Mouse (Mus musculus): ENCODE data around the gene Nr3c2. TPM values are rescaled to one million over a fixed set of nuclear protein-coding genes. Genes with fewer than 3 reads are reported as not detected.

Nr3c2 gene
- polyA plus RNA-seq, 1 experiment from 2014 or later = 3.0 TPM

- H3K27ac ChIP-seq = no peak overlapping the region
- WGBS = 87% methylated on average over 1 of the region's 1 CpGs
- H3K9me3 ChIP-seq = no peaks in the 10 kb centered on the region
- no peaks in the 10 kb centered on the region for H3K36me3 ChIP-seq
- no peak for ATAC-seq (ENCODE audit: borderline replicate concordance, extremely low read depth, low FRiP score, low TSS enrichment)
- H3K4me3 ChIP-seq = no peak overlapping the region
- H3K4me1 ChIP-seq = peaks cover 19% of the 10 kb centered on the region
- no peak overlapping the region for H3K4me2 ChIP-seq
- no peak overlapping the region for H3K9ac ChIP-seq
- H3K27me3 ChIP-seq = no peaks in the 10 kb centered on the region
These were observed 332.0 kb downstream of the Nr3c2 start for GRCm38 (mm10) chr8:77231211-77231610.

- Histone ChIP-seq H3K9ac (no peak overlapping the region), H3K27me3 (no peaks in the 10 kb centered on the region), H3K27ac (0 out of 2 replicates have a peak overlapping the region, but pooled peaks have one; percentile 3), H3K36me3 (no peaks in the 10 kb centered on the region), H3K9me3 (no peaks in the 10 kb centered on the region), H3K4me3 (no peak overlapping the region), H3K4me1 (peaks cover 13% of the 10 kb centered on the region), H3K4me2 (no peak overlapping the region)
- 34% methylated on average over 6 of the region's 6 CpGs for WGBS
- ATAC-seq (ENCODE audit: borderline replicate concordance, extremely low read depth, low FRiP score, low TSS enrichment) = no peak
These were observed 332.6 kb downstream of the Nr3c2 start for GRCm38 (mm10) chr8:77231834-77232233.

GRCm38 (mm10) chr8:77232411-77232810, 333.2 kb downstream of the Nr3c2 start:
- 81% methylated on average over 3 of the region's 3 CpGs for WGBS
- no peak overlapping the region for H3K4me3 ChIP-seq
- H3K36me3 ChIP-seq = no peaks in the 10 kb centered on the region
- no peak overlapping the region for H3K4me2 ChIP-seq
- no peak for ATAC-seq (ENCODE audit: borderline replicate concordance, extremely low read depth, low FRiP score, low TSS enrichment)
- 0 out of 2 replicates have a peak overlapping the region, but pooled peaks have one; percentile 3 for H3K27ac ChIP-seq
- H3K27me3 ChIP-seq = no peaks in the 10 kb centered on the region
- H3K9ac ChIP-seq = no peak overlapping the region
- H3K4me1 ChIP-seq = peaks cover 7% of the 10 kb centered on the region
- no peaks in the 10 kb centered on the region for H3K9me3 ChIP-seq

GRCm38 (mm10) chr8:77236701-77237100, 337.5 kb downstream of the Nr3c2 start:
- H3K4me2 ChIP-seq = no peak overlapping the region
- H3K9ac ChIP-seq = no peak overlapping the region
- no peaks in the 10 kb centered on the region for H3K9me3 ChIP-seq
- no peaks in the 10 kb centered on the region for H3K36me3 ChIP-seq
- no peaks in the 10 kb centered on the region for H3K27me3 ChIP-seq
- WGBS = 37% methylated on average over 1 of the region's 1 CpGs
- H3K4me3 ChIP-seq = no peak overlapping the region
- no peak overlapping the region for H3K27ac ChIP-seq
- no peak for ATAC-seq (ENCODE audit: borderline replicate concordance, extremely low read depth, low FRiP score, low TSS enrichment)
- peaks cover 6% of the 10 kb centered on the region; the same call in 1 of the 2 replicates for H3K4me1 ChIP-seq

GRCm38 (mm10) chr8:77239462-77239861, 340.2 kb downstream of the Nr3c2 start:
- no peak overlapping the region for H3K9ac ChIP-seq
- H3K4me2 ChIP-seq = no peak overlapping the region
- no peak overlapping the region for H3K4me3 ChIP-seq
- no peaks in the 10 kb centered on the region for H3K27me3 ChIP-seq
- H3K27ac ChIP-seq = no peak overlapping the region
- H3K36me3 ChIP-seq = no peaks in the 10 kb centered on the region
- H3K4me1 ChIP-seq = no peaks in the 10 kb centered on the region
- no peak for ATAC-seq (ENCODE audit: borderline replicate concordance, extremely low read depth, low FRiP score, low TSS enrichment)
- no peaks in the 10 kb centered on the region for H3K9me3 ChIP-seq

GRCm38 (mm10) chr8:77241381-77241780, 342.1 kb downstream of the Nr3c2 start:
- Histone ChIP-seq H3K9me3 (no peaks in the 10 kb centered on the region), H3K27me3 (no peaks in the 10 kb centered on the region), H3K36me3 (no peaks in the 10 kb centered on the region), H3K4me1 (no peaks in the 10 kb centered on the region), H3K9ac (no peak overlapping the region), H3K4me2 (no peak overlapping the region), H3K4me3 (no peak overlapping the region), H3K27ac (no peak overlapping the region)
- no peak for ATAC-seq (ENCODE audit: borderline replicate concordance, extremely low read depth, low FRiP score, low TSS enrichment)
- WGBS = 67% methylated on average over 3 of the region's 3 CpGs

- 94% methylated on average over 3 of the region's 3 CpGs for WGBS
- Histone ChIP-seq H3K27me3 (no peaks in the 10 kb centered on the region), H3K4me1 (no peaks in the 10 kb centered on the region), H3K27ac (no peak overlapping the region), H3K36me3 (peaks cover 12% of the 10 kb centered on the region; the same call in 1 of the 2 replicates), H3K9ac (no peak overlapping the region), H3K4me2 (no peak overlapping the region), H3K4me3 (no peak overlapping the region), H3K9me3 (no peaks in the 10 kb centered on the region)
- ATAC-seq (ENCODE audit: borderline replicate concordance, extremely low read depth, low FRiP score, low TSS enrichment) = no peak
These were observed 350.9 kb downstream of the Nr3c2 start for GRCm38 (mm10) chr8:77250094-77250493.

GRCm38 (mm10) chr8:77251134-77251533, 351.9 kb downstream of the Nr3c2 start:
- H3K4me2 ChIP-seq = no peak overlapping the region
- no peaks in the 10 kb centered on the region for H3K27me3 ChIP-seq
- H3K27ac ChIP-seq = no peak overlapping the region
- no peak for ATAC-seq (ENCODE audit: borderline replicate concordance, extremely low read depth, low FRiP score, low TSS enrichment)
- no peaks in the 10 kb centered on the region for H3K9me3 ChIP-seq
- no peak overlapping the region for H3K9ac ChIP-seq
- H3K36me3 ChIP-seq = peaks cover 12% of the 10 kb centered on the region; the same call in 1 of the 2 replicates
- H3K4me3 ChIP-seq = no peak overlapping the region
- H3K4me1 ChIP-seq = no peaks in the 10 kb centered on the region
- 89% methylated on average over 5 of the region's 5 CpGs for WGBS

- no peak overlapping the region for H3K4me2 ChIP-seq
- no peak overlapping the region for H3K4me3 ChIP-seq
- no peaks in the 10 kb centered on the region for H3K9me3 ChIP-seq
- H3K27me3 ChIP-seq = no peaks in the 10 kb centered on the region
- H3K9ac ChIP-seq = no peak overlapping the region
- ATAC-seq (ENCODE audit: borderline replicate concordance, extremely low read depth, low FRiP score, low TSS enrichment) = no peak
- 87% methylated on average over 5 of the region's 5 CpGs for WGBS
- no peak overlapping the region for H3K27ac ChIP-seq
- peaks cover 17% of the 10 kb centered on the region; the same call in 1 of the 2 replicates for H3K36me3 ChIP-seq
- no peaks in the 10 kb centered on the region for H3K4me1 ChIP-seq
These were observed 355.2 kb downstream of the Nr3c2 start for GRCm38 (mm10) chr8:77254466-77254865.

GRCm38 (mm10) chr8:77256450-77257084, 357.3 kb downstream of the Nr3c2 start:
- Histone ChIP-seq H3K27me3 (no peaks in the 10 kb centered on the region), H3K4me3 (no peak overlapping the region), H3K4me2 (no peak overlapping the region), H3K9me3 (no peaks in the 10 kb centered on the region), H3K4me1 (no peaks in the 10 kb centered on the region), H3K27ac (no peak overlapping the region), H3K36me3 (peaks cover 14% of the 10 kb centered on the region; the same call in 1 of the 2 replicates), H3K9ac (no peak overlapping the region)
- no peak for ATAC-seq (ENCODE audit: borderline replicate concordance, extremely low read depth, low FRiP score, low TSS enrichment)
- 94% methylated on average over 5 of the region's 5 CpGs for WGBS

GRCm38 (mm10) chr8:77257085-77257451, 357.8 kb downstream of the Nr3c2 start:
- no peak overlapping the region for H3K9ac ChIP-seq
- H3K36me3 ChIP-seq = peaks cover 14% of the 10 kb centered on the region; the same call in 1 of the 2 replicates
- no peak overlapping the region for H3K27ac ChIP-seq
- WGBS = 90% methylated on average over 12 of the region's 12 CpGs
- no peaks in the 10 kb centered on the region for H3K9me3 ChIP-seq
- H3K4me2 ChIP-seq = no peak overlapping the region
- ATAC-seq (ENCODE audit: borderline replicate concordance, extremely low read depth, low FRiP score, low TSS enrichment) = no peak
- no peaks in the 10 kb centered on the region for H3K27me3 ChIP-seq
- H3K4me3 ChIP-seq = no peak overlapping the region
- H3K4me1 ChIP-seq = no peaks in the 10 kb centered on the region

- Histone ChIP-seq H3K9me3 (no peaks in the 10 kb centered on the region), H3K9ac (no peak overlapping the region), H3K4me2 (no peak overlapping the region), H3K27me3 (no peaks in the 10 kb centered on the region), H3K36me3 (peaks cover 14% of the 10 kb centered on the region; the same call in 1 of the 2 replicates), H3K4me1 (no peaks in the 10 kb centered on the region), H3K4me3 (no peak overlapping the region), H3K27ac (no peak overlapping the region)
- ATAC-seq (ENCODE audit: borderline replicate concordance, extremely low read depth, low FRiP score, low TSS enrichment) = no peak
- 83% methylated on average over 6 of the region's 6 CpGs for WGBS
These were observed 362.0 kb downstream of the Nr3c2 start for GRCm38 (mm10) chr8:77261215-77261614.

Measured in lung, embryonic 15.5 days (tissue).